Mouse (Mus musculus) E14TG2a.4 (cell line): Measurements from ENCODE around the gene Vrk3.

ENCODE experiments used
- CTCF ChIP-seq: conservative IDR thresholded peaks from 2 replicates; pipeline ENCODE4 v1.5.1; 2014; ENCODE audit warnings: low read length
- NANOG ChIP-seq: IDR thresholded peaks from 2 replicates; pipeline ENCODE4 v1.6.1; 2014; ENCODE audit warnings: borderline replicate concordance, low read length, mixed read lengths
- POU5F1 ChIP-seq: IDR thresholded peaks from 2 replicates; pipeline ENCODE4 v1.6.1; 2014; ENCODE audit warnings: low read length, borderline replicate concordance

DNA sequence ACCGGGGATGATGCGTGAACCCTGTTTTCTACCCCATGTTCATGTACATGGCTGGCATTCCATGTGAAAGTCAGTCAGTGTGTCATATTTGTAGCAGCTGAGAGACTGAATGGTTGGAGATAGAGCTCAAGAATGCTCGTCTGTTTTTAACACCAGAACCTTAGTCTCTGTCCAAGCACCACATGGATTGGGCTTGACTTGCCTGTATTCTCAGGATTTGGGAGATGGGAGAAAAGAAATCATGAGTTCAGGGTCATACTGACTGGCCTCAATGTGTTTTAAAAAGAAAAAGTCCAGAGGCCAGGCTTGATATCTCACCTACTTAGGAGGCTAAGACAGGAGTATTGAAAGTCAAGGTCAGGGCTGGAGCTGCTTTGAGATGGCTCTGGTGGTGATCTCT, 69.2 kb downstream of the Vrk3 start:
- TF ChIP-seq CTCF (no peak), NANOG (no peak), POU5F1 (no peak)
